Mouse (Mus musculus) stomach, postnatal 0 days (tissue): ENCODE measurements around the gene Scp2d1.

Source experiments
- CTCF ChIP-seq: IDR thresholded peaks from 2 replicates; pipeline ENCODE4 v1.5.1; 2016; ENCODE audit warnings: antibody characterized with exemption, low read depth, mild to moderate bottlenecking, moderate library complexity
- EP300 ChIP-seq: optimal IDR thresholded peaks from 2 replicates; pipeline ENCODE3; 2016; ENCODE audit warnings: antibody characterized with exemption

GRCm38 (mm10) chr2:144783190-144783589 is 40.3 kb upstream of the Scp2d1 start:
- TF ChIP-seq CTCF (no peak), EP300 (no peak)
